Mouse (Mus musculus): Measurements from ENCODE around the gene Rfx4.

The Rfx4 gene

DNA sequence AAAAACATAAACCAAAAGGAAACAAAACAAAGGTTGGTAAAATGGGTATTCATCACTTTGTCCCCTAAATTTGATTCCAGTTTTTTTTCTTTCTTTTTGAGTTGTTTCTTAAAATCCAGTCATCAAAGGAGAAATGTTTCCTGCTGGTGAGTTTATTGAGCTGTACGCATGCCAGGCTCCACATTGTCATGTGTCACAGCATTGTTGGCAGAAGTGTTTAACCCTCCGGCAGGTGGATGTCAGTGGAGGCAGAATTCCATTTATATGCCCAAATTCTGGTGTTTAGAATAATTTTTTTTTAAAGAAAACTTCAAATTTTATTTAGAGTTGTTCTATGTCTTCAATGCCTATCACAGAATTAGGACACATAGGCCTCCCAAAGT is 56.0 kb downstream of the Rfx4 start:
- no peak for DNase-seq (ENCODE audit: low spot score)

GRCm38 (mm10) chr10:84815676-84816436 is 60.0 kb downstream of the Rfx4 start:
- DNase-seq (ENCODE audit: low spot score) = no peak

DNA sequence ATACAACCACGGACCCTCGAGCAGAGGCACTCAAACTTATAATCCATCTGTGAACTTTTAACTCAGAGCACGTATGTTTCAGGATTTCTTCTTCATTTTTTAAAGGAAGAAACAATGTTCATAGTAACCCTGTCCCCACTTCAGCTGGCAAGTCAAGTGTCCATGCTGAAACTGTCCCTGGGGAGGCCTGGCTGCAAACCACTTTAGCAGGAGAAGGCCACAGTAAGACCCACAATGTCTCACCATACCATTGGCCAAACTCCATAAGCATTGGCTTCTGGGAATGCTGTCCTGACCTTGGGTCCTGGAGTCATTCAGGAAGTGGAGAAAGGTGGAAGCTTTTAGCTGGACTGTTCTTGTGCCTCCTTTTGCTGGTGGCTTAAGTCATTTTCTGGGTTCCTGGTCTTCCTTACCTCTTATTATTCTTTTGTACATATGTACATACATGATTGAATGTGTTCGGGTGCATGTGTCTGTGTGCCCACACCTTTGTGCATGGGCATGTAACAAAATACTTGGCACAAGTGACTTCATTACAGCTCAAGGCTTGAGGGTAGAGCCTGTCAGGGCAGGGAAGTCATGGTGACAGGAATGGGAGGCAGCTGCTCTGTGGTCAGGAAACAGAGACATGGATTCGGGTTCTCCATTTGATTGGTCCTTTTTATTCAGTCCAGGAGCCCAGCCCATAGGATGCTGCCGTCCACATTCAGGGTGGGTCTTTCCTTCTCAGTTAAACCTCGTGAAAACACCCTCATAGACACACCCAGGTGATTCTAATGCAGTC is 61.4 kb downstream of the Rfx4 start:
- DNase-seq (ENCODE audit: low spot score) = no peak

- no peak for DNase-seq (ENCODE audit: low spot score)
These were observed 63.8 kb downstream of the Rfx4 start for GRCm38 (mm10) chr10:84819669-84820068.

GRCm38 (mm10) chr10:84820230-84820629 is 64.4 kb downstream of the Rfx4 start:
- DNase-seq (ENCODE audit: low spot score) = no peak

DNA sequence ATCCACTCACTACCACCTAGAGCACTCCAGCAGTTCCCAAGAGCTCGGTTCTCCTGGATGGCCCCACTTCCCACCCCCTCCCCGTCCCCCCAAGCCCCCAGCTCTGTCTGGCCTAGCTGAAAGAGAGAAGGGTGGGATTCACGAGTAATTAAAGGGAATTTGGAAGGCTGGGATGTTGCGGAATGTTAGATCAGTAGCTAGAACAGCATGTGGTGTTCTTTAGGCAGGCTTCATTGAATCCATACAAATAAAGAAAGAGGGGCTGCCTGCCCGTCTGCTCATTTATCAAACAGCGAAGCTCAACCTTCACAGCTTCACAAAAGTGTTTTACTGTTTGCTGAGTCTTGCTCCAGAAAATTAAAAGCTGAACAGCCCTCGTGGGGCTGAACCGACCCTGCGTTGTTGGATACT is 66.9 kb downstream of the Rfx4 start:
- no peak for DNase-seq (ENCODE audit: low spot score)

DNA sequence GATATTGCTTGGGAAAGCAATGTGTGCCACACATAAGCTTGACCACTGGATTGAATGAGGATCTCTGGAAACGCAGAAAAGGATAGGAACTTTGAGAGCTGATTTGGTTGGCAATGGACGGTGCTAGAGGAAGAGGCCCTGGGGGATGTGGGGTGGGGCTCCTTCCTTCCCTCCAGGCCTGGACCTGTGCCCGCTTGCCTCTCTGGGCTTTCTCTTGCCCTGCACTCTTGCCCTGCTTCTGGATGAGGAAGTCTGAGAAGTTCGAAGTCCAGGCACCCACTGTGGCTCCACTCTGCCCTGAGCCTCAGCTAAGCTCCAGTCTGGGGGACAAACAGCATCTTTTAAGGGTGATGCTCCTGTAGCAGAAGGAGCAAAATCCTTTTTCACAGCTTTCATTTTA is 67.8 kb downstream of the Rfx4 start:
- no peak for DNase-seq (ENCODE audit: low spot score)

DNA sequence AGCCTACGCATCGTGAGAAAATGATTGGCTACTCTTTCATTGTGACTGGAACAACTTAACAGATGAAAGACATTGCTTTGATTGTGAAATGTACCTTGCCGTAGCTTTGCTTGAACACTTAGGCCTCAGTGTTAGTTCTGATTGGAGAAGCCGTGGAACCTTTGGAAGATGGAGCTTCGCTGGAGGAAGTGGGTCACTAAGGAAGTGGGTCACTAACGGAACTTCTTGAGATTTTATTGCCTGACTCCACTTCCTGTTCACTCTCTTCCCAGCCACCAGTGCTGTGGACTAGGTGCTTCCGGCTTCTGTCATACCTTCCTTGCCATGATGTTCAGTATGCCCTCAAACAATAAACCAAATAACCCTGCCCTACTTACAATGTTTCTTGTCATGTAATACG is 73.1 kb downstream of the Rfx4 start:
- DNase-seq (ENCODE audit: low spot score) = no peak

GRCm38 (mm10) chr10:84835596-84835995 is 79.7 kb downstream of the Rfx4 start:
- no peak for DNase-seq (ENCODE audit: low spot score)

- no peak for DNase-seq (ENCODE audit: low spot score)
These were observed 80.2 kb downstream of the Rfx4 start for GRCm38 (mm10) chr10:84836104-84836503.

GRCm38 (mm10) chr10:84837355-84837754 is 81.5 kb downstream of the Rfx4 start:
- DNase-seq (ENCODE audit: low spot score) = no peak

GRCm38 (mm10) chr10:84838850-84839473 is 83.1 kb downstream of the Rfx4 start:
- DNase-seq (ENCODE audit: low spot score) = no peak

DNA sequence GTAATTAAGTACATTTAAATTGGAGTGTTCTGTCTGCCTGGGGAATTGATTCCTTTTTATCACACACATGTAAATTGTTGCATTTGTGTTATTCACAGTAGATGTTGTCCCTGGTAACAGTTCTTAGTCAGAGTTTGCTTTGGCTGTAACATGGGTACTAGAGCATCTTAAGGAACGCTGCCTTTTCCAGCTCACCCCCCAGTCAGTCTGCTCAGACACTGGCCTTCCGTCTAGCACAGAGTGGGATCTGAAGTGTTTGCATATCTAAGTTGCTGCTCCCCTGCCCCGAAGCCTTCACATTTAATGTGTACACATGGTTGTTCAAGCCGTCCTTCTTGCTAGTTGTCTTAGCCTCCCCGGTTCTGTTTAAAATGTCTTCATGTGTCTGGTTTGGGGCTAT is 90.8 kb downstream of the Rfx4 start:
- DNase-seq (ENCODE audit: low spot score) = no peak

DNA sequence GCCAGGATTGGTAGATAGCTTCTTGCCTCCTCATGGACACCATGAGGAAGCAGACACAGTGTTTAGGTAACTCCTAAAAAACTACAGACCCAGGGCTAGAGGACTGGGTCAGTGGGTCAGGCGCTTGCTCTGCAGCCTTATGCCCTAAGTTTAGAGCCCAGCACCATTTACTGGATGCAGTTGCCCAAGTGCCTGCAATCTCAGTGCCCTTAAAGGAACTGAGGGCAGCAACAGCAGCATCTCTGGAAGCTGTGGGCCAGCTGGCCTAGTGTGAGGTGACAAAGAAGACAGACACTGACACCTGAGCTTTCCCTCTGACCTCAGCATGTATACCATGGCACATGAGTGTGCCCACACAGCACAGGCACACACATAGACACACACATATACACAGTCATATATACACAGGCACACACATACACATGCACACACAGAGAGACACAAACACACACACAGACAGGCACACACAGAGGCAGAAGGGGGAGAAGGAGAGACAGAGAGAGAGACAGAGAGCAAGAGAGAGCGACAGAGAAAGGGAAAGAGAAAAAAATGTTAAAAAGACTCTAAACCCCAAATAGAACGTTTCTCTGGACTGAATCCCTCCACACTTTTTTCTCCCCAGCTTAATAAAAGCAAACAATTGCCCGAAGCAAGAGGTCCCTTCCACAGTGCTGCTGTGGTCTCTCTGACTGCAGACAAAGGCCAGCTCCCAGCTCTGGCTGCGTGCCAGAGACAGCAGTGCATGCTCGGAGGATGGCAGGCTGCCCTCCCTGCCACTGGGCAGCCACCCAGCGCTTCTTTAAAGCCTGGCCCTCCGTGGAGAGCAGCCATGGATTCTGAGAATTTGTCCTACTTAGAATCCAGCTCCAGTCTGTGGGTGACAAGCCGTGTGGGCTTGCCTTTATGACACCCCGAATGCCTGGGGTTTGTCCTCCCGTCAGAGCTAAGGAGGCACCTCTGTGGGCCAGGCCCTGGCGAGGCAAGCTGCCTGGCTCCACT is 96.4 kb downstream of the Rfx4 start:
- DNase-seq (ENCODE audit: low spot score) = peak; percentile 83

DNA sequence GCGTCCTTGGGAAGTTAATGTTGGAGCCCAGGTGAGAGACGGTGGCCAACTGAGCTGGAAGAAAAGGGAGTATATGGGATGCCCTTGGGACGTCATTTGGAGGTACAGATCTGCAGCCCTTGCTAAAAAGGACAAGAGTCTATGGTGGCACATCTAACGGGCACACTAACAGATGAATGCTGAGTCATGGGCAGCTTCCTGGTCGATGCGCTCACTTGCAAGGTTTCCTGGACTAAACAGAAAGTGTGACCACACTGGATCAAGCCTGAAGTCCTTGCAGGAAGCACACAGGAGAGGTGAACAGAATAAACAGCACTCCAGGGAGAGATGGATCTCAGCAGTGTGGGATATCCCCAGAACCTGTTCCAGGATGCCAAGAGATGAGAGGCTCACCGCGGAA is 98.2 kb downstream of the Rfx4 start:
- no peak for DNase-seq (ENCODE audit: low spot score)

DNA sequence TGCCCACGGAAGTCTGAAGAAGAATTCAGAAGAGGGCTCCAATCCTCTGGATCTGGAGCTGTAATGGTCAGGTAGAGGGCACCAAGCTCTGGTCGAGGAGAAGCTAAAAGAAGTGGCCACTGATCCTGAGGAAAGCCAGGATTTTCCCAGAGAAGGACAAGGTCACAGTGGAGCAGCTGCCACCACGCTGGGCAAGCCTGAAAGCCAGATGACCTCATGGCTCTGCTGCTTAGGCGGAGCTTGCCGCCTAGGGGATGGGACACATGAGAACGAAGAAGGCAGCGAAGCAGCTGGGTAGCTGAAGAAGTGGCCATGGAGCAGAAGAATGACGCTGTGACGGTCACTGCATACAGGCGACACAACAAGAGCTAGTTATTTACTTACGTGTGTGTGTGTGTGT is 99.6 kb downstream of the Rfx4 start:
- no peak for DNase-seq (ENCODE audit: low spot score)

GRCm38 (mm10) chr10:84858371-84858770 is 102.5 kb downstream of the Rfx4 start:
- no peak for DNase-seq (ENCODE audit: low spot score)

DNA sequence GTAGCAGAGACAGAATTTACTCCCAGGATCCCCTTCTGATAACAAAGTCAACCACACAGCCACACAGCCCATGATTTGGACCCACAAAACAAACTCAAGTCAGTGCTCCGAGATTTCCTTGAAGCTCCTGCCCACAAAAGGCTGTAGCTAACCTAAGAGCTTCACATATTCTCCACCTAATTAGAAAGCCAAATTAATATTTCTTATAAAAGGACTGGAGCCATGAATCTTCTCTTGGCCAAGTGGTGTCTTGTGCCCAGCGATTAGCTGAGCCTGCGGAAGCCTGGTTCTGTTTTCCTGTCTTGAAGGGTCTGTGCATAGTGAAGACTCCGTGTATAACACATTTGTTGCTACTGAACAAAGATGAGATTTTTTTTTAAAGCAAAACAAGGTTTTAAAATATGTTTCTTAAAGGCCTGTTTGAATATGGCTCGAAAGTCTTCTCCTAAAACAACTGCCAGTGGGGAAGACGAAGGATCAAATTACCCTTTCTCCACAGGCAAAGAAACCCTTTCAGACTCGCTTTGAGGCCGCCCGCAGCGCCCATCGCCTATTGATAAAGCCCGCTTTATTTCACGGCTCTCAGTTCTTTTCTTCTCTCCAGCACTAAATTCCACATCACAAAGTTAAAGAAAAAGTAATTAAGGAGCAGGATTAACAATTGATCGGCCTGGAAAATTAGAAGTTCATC is 103.1 kb downstream of the Rfx4 start:
- no peak for DNase-seq (ENCODE audit: low spot score)

- no peak for DNase-seq (ENCODE audit: low spot score)
These were observed 103.9 kb downstream of the Rfx4 start for GRCm38 (mm10) chr10:84859556-84860380.

DNA sequence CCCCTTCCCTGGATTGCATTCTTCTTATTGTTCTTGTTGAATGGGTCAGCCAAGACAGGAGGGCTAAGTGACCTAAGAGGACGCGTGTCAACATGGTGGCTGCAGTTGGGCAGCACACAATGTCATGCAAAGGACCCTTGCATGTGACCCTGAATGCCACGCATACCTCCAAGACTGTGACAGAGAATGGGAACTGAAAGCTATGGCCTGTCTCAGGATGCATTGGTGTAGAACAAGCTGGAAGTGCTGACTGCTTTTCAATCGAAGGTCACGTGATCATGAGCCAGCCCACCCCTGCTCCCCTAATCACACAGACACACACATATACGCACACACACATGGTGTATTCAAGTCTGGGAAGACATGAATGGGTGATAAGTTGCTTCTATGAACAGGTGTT is 107.6 kb downstream of the Rfx4 start:
- DNase-seq (ENCODE audit: low spot score) = no peak

Measured in ovary, postnatal 36 days (tissue).